Mouse (Mus musculus): ENCODE data around the gene Ephb1.
A peak's percentile ranks its signal among the peaks of the same experiment; 100 is the strongest.

The Ephb1 gene

DNA sequence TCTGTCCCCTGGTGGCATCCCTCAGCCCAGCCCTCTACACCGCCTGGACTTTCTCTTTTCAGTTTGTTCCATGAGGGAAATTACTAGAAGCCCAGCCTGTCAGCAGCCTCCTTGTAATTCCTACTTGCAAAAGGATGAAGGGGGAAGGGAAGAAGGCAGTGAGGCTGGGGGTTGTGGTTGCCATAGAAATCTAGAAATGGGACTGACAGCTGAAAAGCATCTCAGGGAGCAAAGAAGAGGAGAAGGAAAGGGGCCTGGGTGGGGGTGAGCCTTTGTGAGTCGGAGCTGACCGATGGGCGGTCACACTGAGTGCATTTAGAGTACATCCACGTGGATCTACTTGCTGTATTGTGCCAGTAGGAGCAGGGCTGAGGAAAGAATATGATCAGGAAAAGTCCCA lies 445.6 kb downstream of the Ephb1 start:
- peak; percentile 11 for DNase-seq (ENCODE audit: low spot score)

- no peak for DNase-seq (ENCODE audit: low spot score)
These were observed 446.7 kb downstream of the Ephb1 start for GRCm38 (mm10) chr9:101907747-101908255.

GRCm38 (mm10) chr9:101903406-101903805 lies 451.1 kb downstream of the Ephb1 start:
- DNase-seq (ENCODE audit: low spot score): no peak

DNA sequence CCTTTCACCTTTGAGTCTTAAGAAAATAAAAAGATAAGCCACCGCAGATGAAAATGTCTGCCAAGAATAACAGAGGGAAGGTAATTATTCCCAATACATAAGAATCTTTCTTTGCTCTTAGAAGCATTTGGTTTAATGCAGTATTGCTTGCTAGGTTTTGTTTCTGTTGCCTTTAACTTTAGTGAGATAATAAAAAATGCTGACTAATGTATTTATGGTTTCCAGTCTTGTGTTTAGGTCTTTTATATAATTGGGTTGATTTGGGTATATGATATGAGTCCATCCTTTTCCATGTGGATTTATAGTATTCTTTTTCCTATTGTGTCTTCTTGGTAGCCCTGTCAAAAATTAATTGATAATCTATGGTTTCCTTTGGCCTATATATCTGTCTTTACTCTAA lies 456.6 kb downstream of the Ephb1 start:
- no peak for DNase-seq (ENCODE audit: low spot score)

DNA sequence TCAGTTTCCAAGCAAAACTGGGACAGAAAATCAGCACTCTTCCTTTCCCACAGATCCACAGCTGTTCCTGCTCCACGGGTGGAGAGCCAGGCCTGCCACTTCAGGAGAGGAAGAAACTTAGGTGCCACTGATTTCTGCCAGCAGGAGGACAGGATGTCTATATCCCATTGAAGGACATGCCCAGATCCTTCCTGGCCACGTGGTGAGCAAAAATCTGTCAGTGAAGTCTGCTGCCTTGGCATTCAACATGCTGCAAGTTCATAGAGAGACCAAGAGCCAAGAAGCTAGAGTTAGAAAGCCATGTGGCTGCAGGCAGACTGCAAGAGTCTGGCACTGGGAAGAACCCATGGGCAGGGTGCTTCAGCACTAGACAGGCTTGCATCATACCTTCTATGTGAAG lies 471.2 kb downstream of the Ephb1 start:
- no peak for DNase-seq (ENCODE audit: low spot score)

DNA sequence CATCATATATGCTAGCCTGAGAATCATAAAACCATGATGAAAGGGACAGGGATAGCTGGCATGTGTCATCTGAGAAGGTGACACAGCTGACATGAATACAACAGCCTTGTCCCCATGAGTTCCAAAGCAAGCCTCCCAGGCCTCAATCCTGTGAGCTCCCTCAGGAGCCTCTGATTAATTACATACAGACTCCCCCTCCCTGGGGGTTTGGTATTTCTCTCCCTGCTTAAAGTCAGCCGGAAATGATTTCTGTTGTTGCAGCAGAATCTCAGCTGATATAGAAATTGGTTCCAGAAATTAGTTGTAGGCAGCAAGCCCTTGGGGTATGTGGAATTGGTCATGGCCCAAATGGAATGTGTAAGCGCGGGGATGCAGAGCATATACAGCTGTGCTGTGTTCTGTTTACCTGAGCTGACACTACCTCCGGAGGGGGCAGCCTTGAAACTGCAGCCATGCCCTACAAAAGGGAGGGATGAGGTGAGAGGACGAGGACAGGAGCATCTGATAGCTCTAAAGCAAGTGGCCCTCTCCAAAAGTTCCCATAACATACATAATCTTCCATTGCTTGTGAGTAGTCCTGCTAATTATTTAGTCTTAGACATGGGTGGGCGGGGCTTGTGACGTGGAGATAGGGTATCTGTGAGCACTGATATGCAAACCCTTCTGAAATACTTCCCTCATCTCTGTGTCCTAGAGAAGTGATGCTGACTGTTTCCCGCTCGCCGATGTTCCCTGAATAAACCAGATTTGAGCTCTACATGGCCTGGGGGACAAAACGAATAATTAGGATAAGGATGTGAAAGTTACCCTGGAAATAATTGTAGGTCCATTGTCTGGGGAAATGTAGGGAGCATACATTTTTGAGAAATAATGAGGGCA lies 477.1 kb downstream of the Ephb1 start:
- DNase-seq (ENCODE audit: low spot score): no peak

- DNase-seq (ENCODE audit: low spot score): no peak
These were observed 479.2 kb downstream of the Ephb1 start for GRCm38 (mm10) chr9:101875306-101875705.

Measured in embryo, embryonic 10 days (tissue).